1 mouse cellular context compared by ENCODE assay signal in the genomic region with DNA sequence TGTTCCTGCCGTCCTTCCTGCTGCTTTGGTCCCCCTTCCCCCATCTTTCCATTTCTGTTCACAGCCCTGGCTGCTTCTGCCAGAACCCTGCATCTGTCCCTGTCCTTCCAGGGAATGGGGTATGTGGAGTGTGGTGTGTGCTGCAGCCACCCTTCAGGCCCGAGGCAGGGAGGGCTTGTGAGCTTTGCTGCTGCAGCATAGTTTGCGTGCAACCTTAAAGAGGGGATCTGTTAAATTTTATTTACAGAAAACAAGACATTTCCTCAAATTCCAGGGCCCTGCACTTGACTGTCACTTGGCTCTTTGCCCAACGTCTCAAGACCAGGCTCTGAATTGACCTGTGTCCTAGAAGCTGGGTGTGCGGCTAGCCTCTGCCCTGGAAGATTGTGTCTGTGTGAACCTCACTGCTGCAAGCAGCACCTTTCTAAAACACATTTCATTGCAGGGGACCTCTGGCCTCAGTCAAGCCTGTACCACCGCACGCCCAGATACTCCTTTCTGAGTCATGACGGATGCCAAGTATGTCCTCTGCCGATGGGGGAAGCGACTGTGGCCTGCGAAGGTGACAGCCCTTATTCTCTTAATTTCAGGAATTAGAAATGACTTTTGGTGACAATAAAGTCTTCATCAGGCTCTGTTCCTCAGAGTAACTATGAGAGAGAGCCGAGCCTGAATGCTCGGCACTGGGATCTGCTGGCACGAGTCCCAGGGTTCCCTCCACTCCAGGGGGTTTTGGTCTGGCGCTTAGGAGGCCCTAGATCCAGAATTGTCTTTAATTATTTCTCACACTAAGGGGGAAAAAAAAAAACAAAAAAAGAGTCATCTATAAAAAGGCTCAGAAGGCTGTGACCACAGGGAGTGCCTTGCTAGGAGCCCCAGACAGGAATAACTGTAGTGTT.
A peak's percentile ranks its signal among the peaks of the same experiment; 100 is the strongest.
TF ChIP-seq lines count a peak whose summit lies in the region.

No protein-coding gene starts in this region.

TF ChIP-seq in MEL, 35 proteins besides CTCF, POLR2A, EP300 and RAD21:
- TF ChIP-seq E2F4 (IDR thresholded peaks at IDR 0.05; ENCODE audit: borderline replicate concordance, low read depth, low read length) (no peak), ZMIZ1 (IDR thresholded peaks at IDR 0.05; ENCODE audit: low read depth, low read length) (0 out of 2 replicates have a peak, but pooled peaks have one; percentile 9), TBP (IDR thresholded peaks at IDR 0.05; ENCODE audit: low read depth, low read length) (no peak), HCFC1 (IDR thresholded peaks at IDR 0.05; ENCODE audit: low read depth, low read length) (no peak)
